Mouse (Mus musculus) inflammation-experienced regulatory T-cells, adult 6 months (primary cell): ENCODE results near the gene Foxd2. TPM values are rescaled to one million over a fixed set of nuclear protein-coding genes. Genes with fewer than 3 reads are reported as not detected.

ENCODE experiments used
- polyA plus RNA-seq, 3 experiments: library from polyadenylated mRNA; unstranded; fragments of 100-300 nt; shearing (Covaris generic); gene quantifications; one replicate each; pipeline ENCODE4 v1.2.1; 2017

Foxd2 gene
- polyA plus RNA-seq, 3 experiments from 2014 or later = 0.23 to 0.26 TPM; not detected in 1

Other genes starting within 250 kb of the Foxd2 start
- gene Gm12830, start 87.2 kb downstream of the Foxd2 start, polyA plus RNA-seq = not detected
- gene Foxe3, start 17.1 kb upstream of the Foxd2 start, polyA plus RNA-seq = not detected
- 100 to 1,000 TPM in 1 of 3 experiments, 10 to 100 TPM in 2; 47.5 to 119 (median 55.1) TPM for gene Cmpk1, start 78.4 kb upstream of the Foxd2 start, polyA plus RNA-seq
- gene Stil, start 91.3 kb upstream of the Foxd2 start, polyA plus RNA-seq = 10 to 100 TPM in 1 of 3 experiments, 1 to 10 TPM in 1, under 1 TPM in 1; 0.70 to 13.9 (median 1.4) TPM
- not detected for gene Tal1, start 147.6 kb upstream of the Foxd2 start, polyA plus RNA-seq
- 10 to 100 TPM in 2 of 3 experiments, 1 to 10 TPM in 1; 9.1 to 42.2 (median 33.9) TPM for gene Pdzk1ip1, start 179.8 kb upstream of the Foxd2 start, polyA plus RNA-seq
- gene Cyp4x1, start 225.4 kb upstream of the Foxd2 start, polyA plus RNA-seq = under 1 TPM in 2 of 3 experiments, not detected in 1; 0.09 to 0.16 TPM